Mouse (Mus musculus) embryonic facial prominence, embryonic 14.5 days (tissue): ENCODE measurements at regions not wholly inside any gene's neighbourhood (a gene's known extent, or its start where the extent isn't known, plus 50 kb on each side); places are given as distances from the start of the nearest gene placed in this dataset.
A peak's percentile ranks its signal among the peaks of the same experiment; 100 is the strongest.

ENCODE experiments used
- ATAC-seq: fragments of 200-750 bp; cut with Nextera tagmentation; 2 replicates; pipeline ENCODE4 v1.8.0; 2017; ENCODE audit warnings: low read depth, moderate number of reproducible peaks, moderate TSS enrichment
- DNase-seq: peaks from one replicate; pipeline ENCODE4 v3.0.0-alpha.2; 2015; ENCODE audit warnings: low spot score
- H3K27ac ChIP-seq: fragments of 300-500 bp; sonication (generic); replicated peaks from 2 replicates; pipeline ENCODE4 v1.5.1; 2014; ENCODE audit warnings: low read depth, mild to moderate bottlenecking, low read length, moderate library complexity
- H3K27me3 ChIP-seq: fragments of 300-500 bp; sonication (generic); replicated peaks from 2 replicates; pipeline ENCODE4 v1.6.1; 2014; ENCODE audit warnings: low read length; ENCODE audit not compliant: control insufficient read depth, insufficient read depth
- H3K36me3 ChIP-seq: fragments of 300-500 bp; sonication (generic); 2 replicates; pipeline ENCODE4 v1.6.1; 2014; ENCODE audit warnings: low read length, mixed read lengths; ENCODE audit not compliant: control insufficient read depth, insufficient read depth
- H3K4me1 ChIP-seq: fragments of 300-500 bp; sonication (generic); 2 replicates; pipeline ENCODE4 v1.6.1; 2014; ENCODE audit warnings: antibody characterized with exemption, low read length; ENCODE audit not compliant: control insufficient read depth, insufficient read depth
- H3K4me2 ChIP-seq: fragments of 300-500 bp; sonication (generic); 2 replicates; pipeline ENCODE4 v1.6.1; 2014; ENCODE audit warnings: low read depth, mild to moderate bottlenecking, low read length, moderate library complexity, mixed read lengths
- H3K4me3 ChIP-seq: fragments of 300-500 bp; sonication (generic); 2 replicates; pipeline ENCODE4 v1.5.1; 2014; ENCODE audit warnings: low read depth, mild to moderate bottlenecking, low read length
- H3K9ac ChIP-seq: fragments of 300-500 bp; sonication (generic); 2 replicates; pipeline ENCODE4 v1.6.1; 2014; ENCODE audit warnings: low read depth, mild to moderate bottlenecking, low read length, moderate library complexity, mixed read lengths
- H3K9me3 ChIP-seq: fragments of 300-500 bp; sonication (generic); 2 replicates; pipeline ENCODE4 v1.6.1; 2016; ENCODE audit warnings: low read length; ENCODE audit not compliant: control insufficient read depth
- WGBS: fragments of 180-500 bp; shearing (Covaris S2); extraction: QIAGEN DNeasy Blood & Tissue Kit; methylation state at CpG from one replicate; pipeline ENCODE4 v1.1.7; 2014; 5-methylcytosine and 5-hydroxymethylcytosine counted together

- DNase-seq (no peak), ATAC-seq (no peak)
- H3K9me3 ChIP-seq: no peaks in the 10 kb centered on the region
- H3K4me2 ChIP-seq: no peak overlapping the region
- peaks cover 7% of the 10 kb centered on the region for H3K4me1 ChIP-seq
- 86% methylated on average over 4 of the region's 4 CpGs for WGBS
- no peaks in the 10 kb centered on the region for H3K36me3 ChIP-seq
- H3K4me3 ChIP-seq: no peak overlapping the region
- H3K9ac ChIP-seq: no peak overlapping the region
- H3K27ac ChIP-seq: no peak overlapping the region
- no peaks in the 10 kb centered on the region for H3K27me3 ChIP-seq
These were observed 160.9 kb upstream of the F930015N05Rik start for GRCm38 (mm10) chr11:64597305-64597704.

- Histone ChIP-seq H3K4me2 (no peak overlapping the region), H3K9me3 (no peaks in the 10 kb centered on the region), H3K27me3 (no peaks in the 10 kb centered on the region), H3K9ac (no peak overlapping the region), H3K27ac (no peak overlapping the region), H3K4me1 (peaks cover 7% of the 10 kb centered on the region), H3K4me3 (no peak overlapping the region), H3K36me3 (no peaks in the 10 kb centered on the region)
- 71% methylated on average over 3 of the region's 3 CpGs for WGBS
- ATAC-seq: no peak
- DNase-seq: peak; percentile 41
These were observed 162.7 kb upstream of the F930015N05Rik start for GRCm38 (mm10) chr11:64599178-64599577.

- no peaks in the 10 kb centered on the region for H3K9me3 ChIP-seq
- H3K4me1 ChIP-seq: peaks cover 7% of the 10 kb centered on the region
- DNase-seq (peak; percentile 94), ATAC-seq (peak; percentile 97)
- H3K4me3 ChIP-seq: no peak overlapping the region
- H3K27ac ChIP-seq: no peak overlapping the region
- H3K4me2 ChIP-seq: no peak overlapping the region
- H3K36me3 ChIP-seq: no peaks in the 10 kb centered on the region
- 35% methylated on average over 10 of the region's 10 CpGs for WGBS
- no peaks in the 10 kb centered on the region for H3K27me3 ChIP-seq
- H3K9ac ChIP-seq: no peak overlapping the region
These were observed 164.0 kb upstream of the F930015N05Rik start for GRCm38 (mm10) chr11:64600201-64601102.

GRCm38 (mm10) chr11:64609043-64609442 lies 172.6 kb upstream of the F930015N05Rik start:
- H3K4me1 ChIP-seq: no peaks in the 10 kb centered on the region
- no peaks in the 10 kb centered on the region for H3K27me3 ChIP-seq
- no peak for DNase-seq
- WGBS: 85% methylated on average over 2 of the region's 2 CpGs
- no peaks in the 10 kb centered on the region for H3K36me3 ChIP-seq
- no peak for ATAC-seq
- no peaks in the 10 kb centered on the region for H3K9me3 ChIP-seq
- H3K27ac ChIP-seq: no peak overlapping the region
- H3K4me3 ChIP-seq: no peak overlapping the region
- no peak overlapping the region for H3K9ac ChIP-seq
- H3K4me2 ChIP-seq: no peak overlapping the region

DNA sequence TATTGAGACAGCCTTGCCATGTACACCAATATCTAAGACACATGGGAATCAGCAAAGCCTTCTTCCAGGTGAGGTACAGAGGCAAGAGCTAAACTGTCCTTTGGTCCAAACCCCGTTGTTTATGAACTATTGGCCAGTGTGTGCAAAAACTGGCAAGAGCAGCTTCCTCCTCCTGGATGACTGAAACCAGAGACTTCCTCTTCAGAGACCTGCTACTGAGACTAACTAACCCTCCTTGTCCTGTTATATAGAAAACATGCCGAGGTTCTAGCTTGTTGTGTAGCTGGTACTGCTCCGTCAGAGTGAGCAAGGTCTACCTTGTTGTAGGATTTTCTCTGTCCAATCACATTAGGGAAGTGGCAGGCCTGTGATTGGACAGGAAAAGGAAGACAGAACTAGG lies 174.3 kb upstream of the F930015N05Rik start:
- ATAC-seq: no peak
- H3K9me3 ChIP-seq: no peaks in the 10 kb centered on the region
- H3K9ac ChIP-seq: no peak overlapping the region
- no peak overlapping the region for H3K4me2 ChIP-seq
- no peaks in the 10 kb centered on the region for H3K4me1 ChIP-seq
- H3K27me3 ChIP-seq: no peaks in the 10 kb centered on the region
- 70% methylated on average over 3 of the region's 3 CpGs for WGBS
- H3K4me3 ChIP-seq: no peak overlapping the region
- no peaks in the 10 kb centered on the region for H3K36me3 ChIP-seq
- no peak for DNase-seq
- no peak overlapping the region for H3K27ac ChIP-seq

GRCm38 (mm10) chr11:64615140-64615539 lies 178.7 kb upstream of the F930015N05Rik start:
- H3K4me3 ChIP-seq: no peak overlapping the region
- H3K27me3 ChIP-seq: no peaks in the 10 kb centered on the region
- 67% methylated on average over 1 of the region's 1 CpGs for WGBS
- H3K9ac ChIP-seq: no peak overlapping the region
- H3K4me2 ChIP-seq: no peak overlapping the region
- H3K27ac ChIP-seq: no peak overlapping the region
- no peaks in the 10 kb centered on the region for H3K4me1 ChIP-seq
- ATAC-seq: no peak
- DNase-seq: no peak
- no peaks in the 10 kb centered on the region for H3K9me3 ChIP-seq
- no peaks in the 10 kb centered on the region for H3K36me3 ChIP-seq

DNA sequence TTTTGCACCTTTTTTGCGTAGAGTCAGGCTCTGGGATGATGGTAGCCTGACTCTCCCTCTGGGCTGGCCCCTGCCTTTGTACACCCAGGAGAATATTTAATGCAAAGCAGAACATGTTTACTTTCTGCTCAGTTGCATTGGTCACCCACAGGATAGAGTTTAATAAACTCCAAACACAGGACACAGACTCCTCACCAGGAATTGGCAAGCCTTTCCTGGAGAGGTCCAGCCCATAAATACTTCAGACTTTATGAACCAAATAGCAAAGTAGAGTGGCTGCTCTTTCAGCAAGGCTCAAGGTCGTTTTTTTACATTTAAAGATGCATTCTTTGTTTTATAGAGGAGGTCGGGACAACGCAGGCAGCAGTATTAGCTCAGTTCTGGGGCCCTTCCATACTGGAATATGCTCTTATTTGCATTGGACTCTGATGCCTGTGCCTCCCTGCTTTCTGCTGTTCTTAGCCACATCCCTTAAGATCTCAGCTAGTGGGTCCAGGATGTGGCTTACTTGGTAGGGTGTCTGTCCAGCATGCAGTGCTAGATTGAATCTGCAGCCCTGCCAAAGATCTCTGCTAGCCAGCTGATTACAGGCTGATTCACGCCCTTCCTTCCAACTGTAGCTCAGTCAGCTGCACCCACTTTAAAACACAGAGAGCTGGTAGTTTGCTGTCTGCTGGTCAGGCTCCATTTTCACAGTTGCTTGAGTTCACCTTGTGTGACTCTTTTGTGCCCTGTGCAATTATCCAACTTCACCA lies 182.4 kb upstream of the F930015N05Rik start:
- Histone ChIP-seq H3K9me3 (no peaks in the 10 kb centered on the region), H3K9ac (no peak overlapping the region), H3K36me3 (no peaks in the 10 kb centered on the region), H3K4me1 (no peaks in the 10 kb centered on the region), H3K27me3 (no peaks in the 10 kb centered on the region), H3K27ac (no peak overlapping the region), H3K4me3 (no peak overlapping the region), H3K4me2 (no peak overlapping the region)
- ATAC-seq (no peak), DNase-seq (peak; percentile 13)
- 48% methylated on average over 5 of the region's 5 CpGs for WGBS

DNA sequence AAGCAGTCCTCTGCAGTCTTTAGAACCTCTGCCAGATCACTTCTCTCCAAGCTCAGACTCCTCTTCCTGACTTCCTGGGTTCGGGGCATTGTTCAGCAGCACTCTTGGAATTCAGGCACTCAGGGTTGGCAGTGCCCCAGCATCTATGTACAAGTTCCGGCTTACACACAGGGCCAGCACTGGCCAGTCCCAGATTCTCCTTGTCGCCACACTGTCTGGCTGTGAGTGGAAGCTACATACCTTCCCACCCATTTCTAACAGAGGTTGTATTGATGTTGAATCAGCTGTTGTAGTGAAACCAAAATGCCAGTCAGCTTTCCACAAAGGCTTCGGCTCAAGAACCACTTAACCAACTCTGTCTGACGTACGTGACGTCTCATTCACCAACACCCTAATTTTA lies 190.7 kb upstream of the F930015N05Rik start:
- Histone ChIP-seq H3K27ac (no peak overlapping the region), H3K4me1 (no peaks in the 10 kb centered on the region), H3K27me3 (no peaks in the 10 kb centered on the region), H3K36me3 (no peaks in the 10 kb centered on the region), H3K9me3 (no peaks in the 10 kb centered on the region), H3K4me2 (no peak overlapping the region), H3K9ac (no peak overlapping the region), H3K4me3 (no peak overlapping the region)
- peak; percentile 3 for DNase-seq
- no peak for ATAC-seq
- 84% methylated on average over 7 of the region's 7 CpGs for WGBS
